Mouse (Mus musculus) adrenal gland, adult 2 months (tissue): ENCODE measurements at regions not wholly inside any gene's neighbourhood (a gene's known extent, or its start where the extent isn't known, plus 50 kb on each side); places are given as distances from the start of the nearest gene placed in this dataset.

Source experiments
- DNase-seq: peaks from one replicate; pipeline ENCODE4 v3.0.0; 2021

- no peak for DNase-seq
These were observed 64.4 kb downstream of the Ackr3 start for GRCm38 (mm10) chr1:90268131-90268691.

DNA sequence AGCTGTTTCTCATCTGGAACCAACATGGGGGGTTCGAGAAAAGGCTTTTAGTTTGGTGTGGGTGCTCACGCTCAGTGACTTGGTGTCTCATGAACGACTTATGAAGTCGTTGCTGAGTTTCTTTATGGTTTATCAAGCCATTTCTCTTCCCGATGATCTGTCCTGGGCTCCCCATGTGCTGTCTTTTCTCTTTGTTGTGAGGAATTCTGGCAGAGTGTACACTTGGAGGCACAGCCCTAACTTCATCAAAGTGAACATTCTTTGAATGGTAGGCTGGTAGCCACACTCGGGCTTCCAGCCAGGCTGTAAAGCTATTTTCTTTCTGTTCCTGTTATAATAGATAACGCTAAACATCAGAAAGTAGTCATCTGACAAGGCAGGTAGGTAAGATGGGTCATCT lies 65.2 kb downstream of the Ackr3 start:
- no peak for DNase-seq

GRCm38 (mm10) chr1:90269836-90270235 lies 66.1 kb downstream of the Ackr3 start:
- no peak for DNase-seq

DNA sequence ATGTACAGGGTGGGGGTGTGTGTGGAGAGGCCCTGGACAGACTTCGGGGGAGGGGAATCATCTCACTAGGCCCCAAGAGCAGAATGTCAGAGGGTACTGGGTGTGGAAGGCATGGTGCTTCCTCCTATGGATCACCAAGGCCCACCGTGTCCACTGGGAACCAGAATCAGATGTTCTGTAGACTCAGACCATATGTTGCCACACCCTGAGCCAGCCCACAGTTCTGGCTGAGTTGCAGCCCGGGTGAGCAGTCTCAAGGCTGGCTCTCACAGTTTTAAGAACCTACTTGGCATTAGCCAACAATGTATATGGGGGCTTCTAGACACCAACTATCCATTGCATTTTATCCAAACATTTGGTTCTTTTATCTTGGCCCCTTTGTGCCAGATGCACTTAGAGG lies 67.5 kb downstream of the Ackr3 start:
- DNase-seq = no peak

- no peak for DNase-seq
These were observed 68.6 kb downstream of the Ackr3 start for GRCm38 (mm10) chr1:90272411-90272810.

GRCm38 (mm10) chr1:90272830-90273628 lies 69.2 kb downstream of the Ackr3 start:
- DNase-seq = no peak

DNA sequence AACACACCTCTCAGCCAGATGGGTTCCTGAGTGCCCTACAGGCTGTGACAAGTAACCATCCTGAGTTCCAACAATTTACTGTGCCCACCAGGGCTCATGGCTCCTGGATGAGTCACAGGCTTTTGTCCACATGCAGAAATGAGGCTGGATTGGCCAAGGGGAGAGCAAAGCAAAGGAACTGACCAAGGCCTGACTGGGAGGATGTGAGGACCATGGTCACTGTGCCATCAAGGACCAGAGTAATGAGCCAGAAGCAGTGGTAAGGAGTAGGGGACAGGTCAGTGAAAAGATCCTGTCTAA lies 69.8 kb downstream of the Ackr3 start:
- DNase-seq = no peak

GRCm38 (mm10) chr1:90274968-90275651 lies 71.3 kb downstream of the Ackr3 start:
- DNase-seq = no peak

GRCm38 (mm10) chr1:90275786-90276520 lies 72.2 kb downstream of the Ackr3 start:
- DNase-seq = no peak

- DNase-seq = no peak
These were observed 73.9 kb downstream of the Ackr3 start for GRCm38 (mm10) chr1:90277486-90278255.

- DNase-seq = no peak
These were observed 75.5 kb downstream of the Ackr3 start for GRCm38 (mm10) chr1:90279066-90279839.

DNA sequence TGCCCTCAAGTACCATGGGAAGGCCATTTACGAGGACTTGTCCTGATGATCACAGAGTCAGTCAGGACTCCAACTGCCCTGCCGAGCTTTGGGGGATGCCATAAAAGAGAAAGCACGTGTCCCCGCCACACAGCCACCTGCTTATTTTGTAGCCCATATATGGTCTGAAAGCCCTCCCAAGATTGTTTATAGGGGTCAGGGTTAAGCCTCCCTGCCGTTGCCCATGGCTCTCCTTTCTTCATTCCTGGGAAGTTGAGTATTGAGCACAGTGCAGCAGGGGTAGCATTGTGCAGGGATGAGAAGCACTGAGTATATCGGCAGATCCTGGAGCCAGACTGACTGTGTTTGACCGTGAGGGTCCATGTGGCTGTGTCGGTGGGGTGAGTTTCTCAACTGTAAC lies 76.4 kb downstream of the Ackr3 start:
- no peak for DNase-seq

DNA sequence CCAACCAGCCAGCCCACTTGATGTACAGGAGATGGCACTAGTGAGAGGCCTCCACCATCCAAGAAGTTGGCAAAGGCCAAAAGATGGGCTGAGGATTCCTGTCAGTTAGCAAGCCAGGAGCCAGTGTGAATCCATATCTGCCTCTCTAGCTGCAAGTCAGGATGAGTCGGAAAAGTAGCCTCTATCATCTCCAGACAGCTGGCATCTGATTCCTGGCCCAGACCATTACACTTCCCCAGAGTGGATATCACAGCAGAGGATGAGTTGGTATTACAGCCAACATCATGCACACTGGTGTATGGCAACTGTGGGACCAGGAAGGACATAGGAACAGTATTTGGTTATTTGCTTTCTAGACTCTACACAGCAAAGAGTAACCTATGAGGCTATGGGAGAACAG lies 77.5 kb downstream of the Ackr3 start:
- DNase-seq = no peak

- no peak for DNase-seq
These were observed 78.2 kb downstream of the Ackr3 start for GRCm38 (mm10) chr1:90281956-90282355.

- DNase-seq = no peak
These were observed 78.6 kb downstream of the Ackr3 start for GRCm38 (mm10) chr1:90282367-90282766.

- DNase-seq = no peak
These were observed 79.5 kb downstream of the Ackr3 start for GRCm38 (mm10) chr1:90283176-90283775.

GRCm38 (mm10) chr1:90283912-90284636 lies 80.3 kb downstream of the Ackr3 start:
- no peak for DNase-seq

DNA sequence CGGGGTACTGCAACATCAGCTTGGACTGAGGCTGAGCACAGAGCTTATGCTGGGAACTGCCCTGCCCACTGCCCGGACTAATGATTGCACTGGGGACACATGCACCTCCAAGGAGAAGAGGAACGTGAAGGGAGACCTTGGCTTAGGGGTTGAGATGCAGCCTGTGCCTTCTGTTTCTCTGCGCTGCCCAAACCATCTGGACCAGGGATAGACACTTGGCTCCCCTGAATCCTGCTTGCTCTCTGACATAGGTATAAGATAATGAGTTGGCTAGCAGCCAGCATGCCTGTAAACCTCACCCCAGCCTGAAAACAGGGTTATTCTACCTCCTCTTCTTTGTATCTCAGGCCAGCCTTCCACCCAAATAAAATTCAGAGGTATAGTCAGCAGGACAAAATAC lies 81.5 kb downstream of the Ackr3 start:
- no peak for DNase-seq

- DNase-seq = no peak
These were observed 83.5 kb downstream of the Ackr3 start for GRCm38 (mm10) chr1:90287251-90287650.
